Mouse (Mus musculus): Measurements from ENCODE around the gene Ncf2.
A peak's percentile ranks its signal among the peaks of the same experiment; 100 is the strongest.

Gene Ncf2

DNA sequence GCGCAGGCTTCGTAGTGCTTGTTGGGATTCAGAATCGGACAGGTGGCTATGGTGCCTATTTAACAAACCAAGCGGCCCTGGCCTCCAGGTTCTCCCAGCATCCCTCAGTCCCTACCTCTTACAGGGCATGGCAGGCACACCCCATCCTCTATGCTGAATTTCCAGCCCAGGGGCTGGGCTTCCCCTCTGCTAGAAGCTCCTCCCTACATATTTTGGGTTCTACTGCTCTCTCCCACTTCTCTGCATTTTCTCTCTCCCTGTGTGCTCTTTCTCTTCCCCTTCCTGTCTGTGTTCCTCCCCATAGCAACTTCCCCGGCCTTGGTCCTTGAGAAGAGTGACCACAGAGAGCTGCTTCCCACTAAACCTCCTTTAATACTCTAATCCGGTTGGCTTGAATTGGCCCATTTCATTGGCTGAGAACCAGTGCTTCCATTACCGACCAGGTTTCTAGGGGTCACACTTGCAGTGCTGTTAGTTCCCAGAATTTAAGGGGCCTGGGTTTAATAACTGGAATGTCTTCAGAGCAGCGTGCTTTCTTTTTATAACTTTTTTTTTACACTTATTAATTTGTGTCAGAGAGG is 3.2 kb upstream of the Ncf2 start:
- DNase-seq, result no peak

DNA sequence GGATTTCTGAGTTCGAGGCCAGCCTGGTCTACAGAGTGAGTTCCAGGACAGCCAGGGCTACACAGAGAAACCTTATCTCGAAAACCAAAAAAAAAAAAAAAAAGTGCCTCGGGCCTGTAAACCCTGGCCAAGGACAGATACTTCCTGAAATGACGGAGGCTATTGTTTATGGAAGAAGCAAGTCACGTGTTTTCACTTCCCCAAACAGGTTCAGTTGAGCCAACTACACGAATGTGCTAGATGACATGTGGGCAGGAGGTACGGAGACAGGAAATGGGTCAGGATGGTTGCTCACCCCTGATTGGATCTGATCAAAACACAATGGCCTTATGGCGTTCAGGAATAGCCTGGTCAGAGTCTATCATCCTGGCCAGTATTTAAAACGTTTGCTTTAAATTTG is 1.9 kb upstream of the Ncf2 start:
- DNase-seq, result no peak

GRCm38 (mm10) chr1:152800633-152801176 is 711 bp downstream of the Ncf2 start:
- no peak for DNase-seq

DNA sequence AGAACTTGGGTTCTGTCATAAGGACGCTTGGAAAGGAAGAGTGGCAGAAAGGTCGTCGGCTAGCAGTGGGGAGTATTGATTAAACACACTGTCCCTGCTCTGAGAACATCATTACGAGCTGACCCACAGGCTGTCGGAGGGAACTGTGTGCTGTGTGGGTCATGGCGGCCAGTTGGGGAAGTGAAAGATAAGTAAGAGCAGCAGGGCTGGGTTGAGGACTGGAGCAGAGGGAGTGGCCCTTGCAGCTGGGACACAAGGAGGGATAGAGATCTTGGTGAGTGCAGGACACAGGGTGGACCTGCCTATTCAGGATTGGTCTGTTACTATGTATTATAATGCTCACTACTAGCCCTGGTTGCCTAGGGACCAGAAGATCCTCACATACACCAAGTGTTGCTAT is 4.9 kb downstream of the Ncf2 start:
- no peak for DNase-seq

- no peak for DNase-seq
Measured at GRCm38 (mm10) chr1:152807619-152808391, 7.8 kb downstream of the Ncf2 start.

- DNase-seq, result no peak
Measured at GRCm38 (mm10) chr1:152808392-152808680, 8.3 kb downstream of the Ncf2 start.

GRCm38 (mm10) chr1:152809541-152810252 is 9.7 kb downstream of the Ncf2 start:
- DNase-seq, result peak; percentile 50 to 66

DNA sequence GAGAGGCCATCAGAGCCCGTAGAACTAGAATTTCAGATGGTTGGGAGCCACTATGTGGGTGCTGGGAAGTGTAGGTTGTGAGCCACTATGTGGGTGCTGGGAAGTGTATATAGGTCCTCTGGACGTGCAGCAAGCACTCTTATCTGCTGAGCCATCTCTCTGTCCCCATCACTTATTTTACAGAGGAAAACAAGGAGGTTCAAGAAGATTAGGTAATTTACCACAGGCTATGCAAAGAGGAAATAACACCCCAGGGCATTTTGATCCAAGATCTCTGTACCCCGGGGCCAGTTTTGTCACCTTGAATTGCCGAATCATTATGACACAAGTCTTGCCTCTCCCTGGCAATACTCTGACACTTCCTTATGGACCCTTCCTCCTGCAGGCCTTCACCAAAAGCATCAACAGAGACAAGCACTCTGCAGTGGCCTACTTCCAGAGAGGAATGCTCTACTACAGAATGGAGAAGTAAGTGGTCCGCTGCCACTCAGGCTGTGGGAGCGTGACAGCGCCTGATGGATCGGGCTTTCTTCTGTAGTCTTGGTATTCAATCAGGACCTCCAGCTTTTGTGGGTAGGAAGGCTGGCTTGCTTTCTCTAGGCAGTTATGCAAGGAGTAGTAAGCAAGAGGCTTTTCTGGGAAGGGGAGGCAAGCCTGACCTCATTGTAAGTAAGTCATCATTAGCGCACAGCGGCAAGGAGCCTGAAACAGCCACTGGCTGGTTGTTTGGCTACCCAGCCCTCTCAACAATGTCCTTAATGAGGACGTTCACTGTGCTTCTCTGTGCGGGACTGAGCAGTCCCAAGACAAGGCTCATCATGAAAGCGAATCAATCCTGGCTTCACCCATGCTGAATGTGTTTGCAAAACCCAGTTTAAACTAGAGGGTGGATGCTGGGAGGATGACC is 10.8 kb downstream of the Ncf2 start:
- no peak for DNase-seq

DNA sequence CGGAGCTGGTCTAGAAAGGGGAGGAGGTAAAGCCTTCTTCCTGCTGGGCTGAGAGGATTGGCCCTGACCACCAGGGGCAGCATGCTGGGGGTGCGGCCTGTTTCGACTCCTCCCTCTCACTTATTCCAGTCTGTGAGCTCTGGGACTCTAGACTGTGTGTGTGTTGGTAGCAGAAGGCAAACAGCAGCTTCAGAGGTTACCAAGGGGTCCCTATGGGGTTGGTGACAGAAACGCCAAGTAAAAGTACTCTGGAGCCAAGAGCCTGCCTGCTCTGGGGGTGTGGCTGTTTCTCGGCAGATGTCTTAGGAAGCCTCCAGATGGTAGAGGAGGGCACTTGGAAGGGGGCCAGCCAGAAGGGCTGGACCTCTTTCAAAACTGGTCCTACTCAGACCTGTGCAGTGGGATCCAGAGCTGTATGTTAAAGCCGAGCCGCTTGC is 15.3 kb downstream of the Ncf2 start:
- peak; percentile 66 to 78 for DNase-seq

- DNase-seq, result peak; percentile 22 to 47
Measured at GRCm38 (mm10) chr1:152817027-152817769, 17.2 kb downstream of the Ncf2 start.

- peak; percentile 58 to 70 for DNase-seq
Measured at GRCm38 (mm10) chr1:152817794-152818193, 17.8 kb downstream of the Ncf2 start.

GRCm38 (mm10) chr1:152819558-152819957 is 19.6 kb downstream of the Ncf2 start:
- no peak for DNase-seq

DNA sequence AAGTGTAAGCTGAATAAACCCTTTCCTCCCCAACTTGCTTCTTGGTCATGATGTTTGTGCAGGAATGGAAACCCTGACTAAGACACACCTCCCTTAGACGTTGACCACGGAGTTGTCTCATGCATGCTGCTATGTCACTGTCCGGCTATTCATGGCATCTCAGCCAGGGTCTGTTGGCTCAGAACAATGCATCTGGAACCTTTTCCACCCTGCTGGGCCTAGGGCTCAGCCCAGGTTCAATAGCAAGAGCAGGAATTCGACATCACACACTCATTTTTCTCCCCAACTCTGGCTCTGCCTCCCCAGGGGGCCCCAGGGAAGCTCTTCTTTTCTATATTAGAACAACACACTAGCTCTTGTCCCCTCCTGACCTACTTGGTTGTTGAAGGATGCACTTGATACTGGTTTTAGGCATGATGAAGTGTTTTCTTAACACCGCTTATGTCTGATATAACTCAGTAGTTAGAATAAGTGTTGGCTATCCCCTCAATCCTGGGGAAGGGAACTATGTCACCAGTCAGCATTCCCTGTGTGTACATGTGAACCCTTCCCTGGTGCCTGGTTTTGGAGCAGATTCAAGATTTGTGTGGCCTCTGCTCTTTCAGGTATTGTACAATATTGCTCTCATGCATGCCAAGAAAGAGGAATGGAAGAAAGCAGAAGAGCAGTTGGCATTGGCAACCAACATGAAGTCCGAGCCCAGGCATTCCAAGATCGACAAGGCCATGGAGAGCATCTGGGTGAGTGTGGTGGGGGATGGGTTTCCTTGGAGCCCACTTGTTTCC is 21.1 kb downstream of the Ncf2 start:
- no peak for DNase-seq

DNA sequence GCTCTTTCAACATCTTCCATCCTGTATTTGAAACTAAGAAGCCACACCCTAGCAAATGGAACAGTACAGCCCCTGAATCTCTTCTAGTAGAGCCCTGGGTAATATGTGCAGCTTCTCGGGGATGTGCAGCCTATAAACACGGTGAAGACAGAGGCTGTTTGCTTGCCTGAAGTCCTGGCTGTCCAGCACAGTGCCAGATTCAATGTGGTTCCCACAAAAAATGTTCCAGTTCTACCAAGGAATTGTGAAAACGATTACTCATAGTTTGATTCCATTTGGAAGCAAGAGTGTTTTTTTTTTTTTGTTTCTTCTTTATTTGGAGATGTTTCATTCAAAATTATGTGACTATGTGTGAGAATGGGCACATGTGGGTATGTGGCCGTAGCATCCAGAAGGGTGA is 21.8 kb downstream of the Ncf2 start:
- no peak for DNase-seq

GRCm38 (mm10) chr1:152824206-152824605 is 24.2 kb downstream of the Ncf2 start:
- no peak for DNase-seq

DNA sequence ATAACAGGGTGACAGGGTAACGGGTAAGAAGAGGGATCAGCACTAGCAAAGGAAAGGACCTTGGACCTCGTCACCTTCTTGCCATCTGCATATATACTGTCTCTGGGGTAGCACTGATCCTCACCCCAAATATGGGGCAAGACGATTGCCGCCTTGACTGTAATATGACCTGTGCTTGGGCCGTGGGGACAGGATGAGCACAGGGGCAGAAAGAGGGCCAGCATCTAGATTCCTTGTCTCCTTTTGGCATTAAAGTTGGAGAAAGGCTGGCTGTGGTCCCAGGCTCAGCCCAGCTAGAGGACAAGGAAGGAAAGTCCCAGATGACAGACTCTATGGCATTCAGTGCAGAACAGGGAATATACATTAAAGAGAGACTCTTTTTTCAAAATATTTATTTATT is 26.5 kb downstream of the Ncf2 start:
- DNase-seq, result no peak

DNA sequence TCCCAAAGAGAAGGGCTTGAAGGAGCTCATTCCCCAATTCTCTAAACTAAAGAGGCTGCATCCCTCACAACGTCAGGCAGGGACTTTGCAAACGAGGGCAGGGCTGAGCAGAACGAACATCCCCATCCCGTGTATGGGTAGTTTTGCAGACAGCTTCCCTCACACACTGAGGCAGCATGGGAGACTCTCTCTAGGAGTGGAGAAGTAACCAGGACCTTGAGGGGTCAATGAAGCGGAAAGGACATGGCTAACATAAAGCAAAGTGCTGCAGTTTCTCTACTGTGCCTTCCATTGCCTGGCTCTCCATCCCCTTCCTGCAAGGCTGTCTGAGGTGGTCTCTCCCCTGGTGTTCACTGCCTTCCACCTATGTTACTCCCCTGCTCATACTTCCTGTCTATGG is 28.2 kb downstream of the Ncf2 start:
- no peak for DNase-seq

DNA sequence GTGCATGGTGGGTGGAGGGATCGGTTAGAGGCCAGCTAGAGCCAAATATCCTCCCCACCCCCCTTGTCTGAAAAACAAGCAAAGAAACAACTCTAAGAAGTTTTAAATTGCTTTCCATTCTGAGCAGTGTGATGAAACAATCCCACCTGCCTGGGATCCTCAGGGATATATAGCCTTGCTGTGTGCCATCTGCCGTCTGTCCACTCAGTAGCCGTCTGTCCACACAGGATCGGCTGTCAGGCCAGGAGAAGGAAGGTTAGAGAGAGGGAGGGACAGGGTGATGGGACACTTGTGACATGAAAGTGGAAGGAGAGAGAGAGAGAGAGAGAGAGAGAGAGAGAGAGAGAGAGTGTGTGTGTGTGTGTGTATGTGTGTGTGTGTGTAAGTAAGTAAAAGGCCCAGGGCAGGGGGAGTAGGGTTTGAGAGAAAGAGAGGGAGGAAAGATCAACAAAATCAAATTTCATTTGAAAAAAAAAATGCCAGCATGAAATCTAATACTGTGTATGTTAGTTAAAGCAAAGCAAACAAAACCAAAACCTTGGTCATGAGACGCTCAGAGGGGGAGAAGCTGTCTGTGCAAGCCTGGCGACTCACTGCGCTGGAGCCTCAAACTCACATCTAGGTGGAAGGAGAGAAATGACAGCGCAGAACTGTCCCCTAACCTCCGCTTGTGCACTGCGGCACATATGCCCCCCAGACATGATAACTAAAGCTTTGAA is 28.8 kb downstream of the Ncf2 start:
- DNase-seq, result no peak

DNA sequence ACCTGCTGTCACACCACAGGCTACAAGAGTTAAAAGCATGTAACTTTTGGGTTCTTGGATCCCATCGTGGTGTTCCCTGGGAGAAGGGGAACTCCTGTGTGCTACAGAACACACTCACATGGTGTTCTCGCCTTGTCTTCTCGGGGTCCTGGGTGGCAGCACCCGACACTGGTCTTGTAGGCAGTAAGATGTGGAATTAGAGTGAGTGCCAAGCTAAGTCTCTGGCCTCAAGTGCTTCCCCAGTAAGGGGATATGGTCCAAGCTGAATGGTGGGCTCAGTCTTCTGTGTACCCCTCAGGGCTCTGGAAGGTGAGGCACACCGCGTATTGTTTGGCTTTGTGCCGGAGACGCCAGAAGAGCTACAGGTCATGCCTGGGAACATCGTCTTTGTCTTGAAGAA is 30.1 kb downstream of the Ncf2 start:
- no peak for DNase-seq

DNA sequence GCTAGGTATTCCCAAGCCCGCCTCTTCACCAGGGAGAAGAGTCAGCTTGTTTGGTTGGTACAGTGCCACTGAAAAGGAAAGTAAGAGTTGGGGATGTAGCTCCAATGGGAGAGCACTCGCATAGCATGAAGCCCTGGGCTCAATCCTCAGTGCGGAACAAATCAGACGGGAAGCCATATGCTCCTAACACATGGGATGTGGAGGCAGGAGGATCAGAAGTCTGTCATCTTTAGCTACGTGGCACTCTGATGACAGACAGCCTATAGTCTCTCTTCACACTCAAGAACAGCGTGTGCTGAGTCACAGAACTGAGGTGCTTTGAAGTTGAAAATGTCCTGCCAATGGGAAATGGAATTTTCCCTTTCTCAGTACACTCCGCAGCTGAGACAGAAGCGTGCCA is 31.0 kb downstream of the Ncf2 start:
- no peak for DNase-seq

GRCm38 (mm10) chr1:152831619-152832018 is 31.6 kb downstream of the Ncf2 start:
- DNase-seq, result no peak

Measured in kidney, postnatal 4 days (tissue).